In genomic region chr5:115450410-115451317, GRCm38 (mm10) we compare ENCODE assay signal across 18 mouse cellular contexts. TPM values are rescaled to one million over a fixed set of nuclear protein-coding genes. Genes with fewer than 3 reads are reported as not detected.
A peak's percentile ranks its signal among the peaks of the same experiment; 100 is the strongest.
DNase-seq lines count a peak whose midpoint lies in the region; ATAC-seq and TF ChIP-seq lines count a peak whose summit lies in the region.
"Had no signal": no experiment of that assay in that cellular context is flagged by ENCODE, and none has a peak within 500 bp of the region (broad histone marks: within the 10 kb centered on the region; RNA-seq: fewer than 3 reads in every experiment).

No protein-coding gene starts in this region.

- no peaks in the 10 kb centered on the region for H3K9me3 ChIP-seq in hindbrain, embryonic 11.5 days (ENCODE audit: control insufficient read depth, low read length)
- H3K9me3 ChIP-seq in hindbrain, postnatal 0 days (ENCODE audit: low read length) = no peaks in the 10 kb centered on the region
- H3K9me3 ChIP-seq in E14TG2a.4 (ENCODE audit: low read length) = no peaks in the 10 kb centered on the region
- no peaks in the 10 kb centered on the region for H3K9me3 ChIP-seq in midbrain, embryonic 13.5 days
- H3K9me3 ChIP-seq: limb, embryonic 15.5 days had no signal

- intact Hi-C loops in heart, postnatal 25 days (cut with DNase I) = no loop called here

- no peak overlapping the region for H3K4me2 ChIP-seq in hindbrain, embryonic 11.5 days (replicated peaks; ENCODE audit: low read depth, low read length)
- H3K4me2 ChIP-seq in hindbrain, postnatal 0 days (ENCODE audit: low read depth, low read length) = no peak overlapping the region
- no peak overlapping the region for H3K4me2 ChIP-seq in midbrain, embryonic 13.5 days (replicated peaks)
- H3K4me2 ChIP-seq: limb, embryonic 15.5 days had no signal

- 91% methylated on average over 27 of the region's 27 CpGs for WGBS in hindbrain, embryonic 11.5 days
- 78% methylated on average over 27 of the region's 27 CpGs for WGBS in hindbrain, postnatal 0 days
- WGBS in midbrain, embryonic 13.5 days = 90% methylated on average over 27 of the region's 27 CpGs

- no peak for TF ChIP-seq CTCF in hindbrain, postnatal 0 days (IDR thresholded peaks at IDR 0.05; ENCODE audit: low read depth)
- TF ChIP-seq CTCF in E14TG2a.4 (conservative IDR thresholded peaks at IDR 0.05; ENCODE audit: low read length) = no peak

- no peak overlapping the region for H3K9ac ChIP-seq in hindbrain, embryonic 11.5 days (ENCODE audit: low read depth, low read length)
- H3K9ac ChIP-seq in hindbrain, postnatal 0 days (replicated peaks; ENCODE audit: low read length) = no peak overlapping the region
- H3K9ac ChIP-seq in midbrain, embryonic 13.5 days (replicated peaks) = peak overlapping the region; percentile 32; the same call in 1 of the 2 replicates
- H3K9ac ChIP-seq: limb, embryonic 15.5 days had no signal

- H3K4me1 ChIP-seq in hindbrain, embryonic 11.5 days (replicated peaks; ENCODE audit: control insufficient read depth, insufficient read depth, low read length) = no peaks in the 10 kb centered on the region
- H3K4me1 ChIP-seq in hindbrain, postnatal 0 days (ENCODE audit: insufficient read depth, low read length) = no peaks in the 10 kb centered on the region
- H3K4me1 ChIP-seq in E14TG2a.4 (replicated peaks; ENCODE audit: low read depth, low read length) = peaks cover 86% of the 10 kb centered on the region
- H3K4me1 ChIP-seq in midbrain, embryonic 13.5 days (replicated peaks) = peaks cover 13% of the 10 kb centered on the region; the same call in 1 of the 2 replicates
- H3K4me1 ChIP-seq: limb, embryonic 15.5 days had no signal

- no peaks in the 10 kb centered on the region for H3K27me3 ChIP-seq in hindbrain, embryonic 11.5 days (ENCODE audit: control insufficient read depth, insufficient read depth, low read length)
- no peaks in the 10 kb centered on the region for H3K27me3 ChIP-seq in hindbrain, postnatal 0 days (ENCODE audit: insufficient read depth, low read length)
- peaks cover 3% of the 10 kb centered on the region; the same call in 1 of the 2 replicates for H3K27me3 ChIP-seq in E14TG2a.4 (ENCODE audit: insufficient read depth, low read length)
- no peaks in the 10 kb centered on the region for H3K27me3 ChIP-seq in midbrain, embryonic 13.5 days
- H3K27me3 ChIP-seq: limb, embryonic 15.5 days had no signal

- no peak overlapping the region for H3K4me3 ChIP-seq in hindbrain, embryonic 11.5 days (ENCODE audit: low read depth, low read length)
- no peak overlapping the region for H3K4me3 ChIP-seq in hindbrain, postnatal 0 days (ENCODE audit: low read length)
- peak overlapping the region; percentile 57 for H3K4me3 ChIP-seq in E14TG2a.4 (replicated peaks; ENCODE audit: low read length)
- no peak overlapping the region for H3K4me3 ChIP-seq in midbrain, embryonic 13.5 days (replicated peaks)
- H3K4me3 ChIP-seq: limb, embryonic 15.5 days had no signal

- peaks cover 47% of the 10 kb centered on the region for H3K36me3 ChIP-seq in hindbrain, embryonic 11.5 days (ENCODE audit: control insufficient read depth, insufficient read depth, low read length)
- peaks cover 42% of the 10 kb centered on the region for H3K36me3 ChIP-seq in hindbrain, postnatal 0 days (ENCODE audit: insufficient read depth, low read length)
- peaks cover 23% of the 10 kb centered on the region for H3K36me3 ChIP-seq in E14TG2a.4 (ENCODE audit: insufficient read depth, low read length)
- peaks cover 92% of the 10 kb centered on the region for H3K36me3 ChIP-seq in midbrain, embryonic 13.5 days

- no peak for ATAC-seq in hindbrain, embryonic 11.5 days (ENCODE audit: low FRiP score)
- no peak for ATAC-seq in hindbrain, postnatal 0 days
- ATAC-seq in midbrain, embryonic 13.5 days = no peak
- ATAC-seq: forebrain, embryonic 16.5 days; inflammation-experienced regulatory T-cells, adult 6 months had no signal

- 0 out of 2 replicates have a peak overlapping the region, but pooled peaks have one; percentile 36 for H3K27ac ChIP-seq in hindbrain, embryonic 11.5 days (ENCODE audit: low read depth, low read length)
- H3K27ac ChIP-seq in hindbrain, postnatal 0 days = no peak overlapping the region
- H3K27ac ChIP-seq in midbrain, embryonic 13.5 days = peak overlapping the region; percentile 63
- H3K27ac ChIP-seq: limb, embryonic 15.5 days had no signal

- DNase-seq in heart, adult 11 months = peak; percentile 85
- no peak for DNase-seq in heart, postnatal 25 days (ENCODE audit: low spot score)
- DNase-seq in hindbrain, embryonic 11.5 days (ENCODE audit: low spot score) = no peak
- DNase-seq in hindbrain, postnatal 0 days (ENCODE audit: low spot score) = no peak
- DNase-seq in retina, postnatal 1 day = no peak
- no peak for DNase-seq in adrenal gland, postnatal 14 days
- DNase-seq: cerebellum, adult 2 months; thymus, postnatal 14 days had no signal

RNA-seq across cellular contexts. Expression of gene Pla2g1b, which starts 15.4 kb away (rescaled TPM):
- total RNA-seq in heart, postnatal 25 days (2021) = not detected
- 0.56 and 1.1 TPM in 2 replicates for polyA plus RNA-seq in hindbrain, embryonic 11.5 days (2014; fragmentation: Nextera tagmentation; extraction: Ambion mirVana)
- not detected in 2 replicates for total RNA-seq in hindbrain, postnatal 0 days (2014; rRNA removed)
- polyA plus RNA-seq in hindbrain, postnatal 0 days (2015; fragmentation: Nextera tagmentation; extraction: Ambion mirVana) = not detected in 2 replicates
- polyA plus RNA-seq in midbrain, embryonic 13.5 days (2015; fragmentation: Nextera tagmentation; extraction: Ambion mirVana) = not detected in 2 replicates
- not detected in 2 replicates for total RNA-seq in adrenal gland, postnatal 14 days (2021)
- total RNA-seq: adrenal gland, adult 18-20 months; gastrocnemius, adult 8-10 months; left cerebral cortex, adult 18-20 months; megakaryocyte progenitor cell, adult 5-6 weeks had no signal
- polyA plus RNA-seq: brain, embryonic 14.5 days; cerebellum, adult 2 months; forebrain, embryonic 16.5 days; inflammation-experienced regulatory T-cells, adult 6 months; limb, embryonic 15.5 days had no signal

RNA-seq across cellular contexts. Expression of gene Msi1, which starts 21.3 kb away (rescaled TPM):
- 1 to 10 TPM in 1 of 2 experiments, under 1 TPM in 1; 0.98 to 1.3 TPM for total RNA-seq in heart, postnatal 25 days (2021)
- 136 and 141 TPM in 2 replicates for polyA plus RNA-seq in hindbrain, embryonic 11.5 days (2014; fragmentation: Nextera tagmentation; extraction: Ambion mirVana)
- 75.9 and 88.1 TPM in 2 replicates for total RNA-seq in hindbrain, postnatal 0 days (2014; rRNA removed)
- polyA plus RNA-seq in hindbrain, postnatal 0 days (2015; fragmentation: Nextera tagmentation; extraction: Ambion mirVana) = 45.1 and 46.2 TPM in 2 replicates
- 112 and 133 TPM in 2 replicates for polyA plus RNA-seq in midbrain, embryonic 13.5 days (2015; fragmentation: Nextera tagmentation; extraction: Ambion mirVana)
- 15.2 and 15.8 TPM in 2 replicates for total RNA-seq in adrenal gland, postnatal 14 days (2021)
- total RNA-seq: megakaryocyte progenitor cell, adult 5-6 weeks had no signal
- polyA plus RNA-seq: inflammation-experienced regulatory T-cells, adult 6 months had no signal

RNA-seq across cellular contexts. Expression of gene Sirt4, which starts 33.9 kb away (rescaled TPM):
- 10 to 100 TPM; 16.8 to 18.5 TPM for total RNA-seq in heart, postnatal 25 days (2021)
- 21.3 and 23.1 TPM in 2 replicates for polyA plus RNA-seq in hindbrain, embryonic 11.5 days (2014; fragmentation: Nextera tagmentation; extraction: Ambion mirVana)
- total RNA-seq in hindbrain, postnatal 0 days (2014; rRNA removed) = 25.8 and 33.7 TPM in 2 replicates
- 20.2 and 21.8 TPM in 2 replicates for polyA plus RNA-seq in hindbrain, postnatal 0 days (2015; fragmentation: Nextera tagmentation; extraction: Ambion mirVana)
- 26.1 and 28.7 TPM in 2 replicates for polyA plus RNA-seq in midbrain, embryonic 13.5 days (2015; fragmentation: Nextera tagmentation; extraction: Ambion mirVana)
- total RNA-seq in adrenal gland, postnatal 14 days (2021) = 18.1 and 23.5 TPM in 2 replicates

RNA-seq across cellular contexts. Expression of gene Pxn, which starts 55.8 kb away (rescaled TPM):
- 10 to 100 TPM; 34.4 to 39.5 TPM for total RNA-seq in heart, postnatal 25 days (2021)
- polyA plus RNA-seq in hindbrain, embryonic 11.5 days (2014; fragmentation: Nextera tagmentation; extraction: Ambion mirVana) = 9.0 and 10.1 TPM in 2 replicates
- total RNA-seq in hindbrain, postnatal 0 days (2014; rRNA removed) = 40.6 and 41.0 TPM in 2 replicates
- polyA plus RNA-seq in hindbrain, postnatal 0 days (2015; fragmentation: Nextera tagmentation; extraction: Ambion mirVana) = 16.8 and 18.0 TPM in 2 replicates
- 16.2 and 18.3 TPM in 2 replicates for polyA plus RNA-seq in midbrain, embryonic 13.5 days (2015; fragmentation: Nextera tagmentation; extraction: Ambion mirVana)
- total RNA-seq in adrenal gland, postnatal 14 days (2021) = 48.9 and 54.8 TPM in 2 replicates
